Mouse (Mus musculus) adrenal gland, adult (tissue): Measurements from ENCODE around the gene Ormdl2.

Experiments
- DNase-seq, 2 experiments: peaks; one replicate each; pipeline ENCODE4 v3.0.0; 2022 to 2023; ENCODE audit warnings: low spot score in 1 of 2; ENCODE audit not compliant: inconsistent age in 2 of 2

The Ormdl2 gene

GRCm38 (mm10) chr10:128804271-128805091 lies 17.0 kb downstream of the Ormdl2 start, which contains the start of gene Tmem198b:
Tmem198b (minus strand) TSS chr10:128804370.
- DNase-seq: peak; percentile 74 to 93

GRCm38 (mm10) chr10:128803771-128804270 lies 17.6 kb downstream of the Ormdl2 start, which contains the start of gene Dnajc14:
Dnajc14 (plus strand) TSS chr10:128804062.
- DNase-seq: peak; percentile 68 to 87

- DNase-seq: no peak
Measured at GRCm38 (mm10) chr10:128803361-128803760, 18.1 kb downstream of the Ormdl2 start.

- DNase-seq: peak in 1 of 2 experiments; percentile 41
Measured at GRCm38 (mm10) chr10:128802956-128803355, 18.5 kb downstream of the Ormdl2 start.

- DNase-seq: peak in 1 of 2 experiments; percentile 33
Measured at GRCm38 (mm10) chr10:128801981-128802495, 19.4 kb downstream of the Ormdl2 start.

GRCm38 (mm10) chr10:128798676-128799075 lies 22.8 kb downstream of the Ormdl2 start:
- peak in 1 of 2 experiments; percentile 25 for DNase-seq

GRCm38 (mm10) chr10:128795581-128795980 lies 25.9 kb downstream of the Ormdl2 start:
- DNase-seq: no peak

- DNase-seq: no peak
Measured at GRCm38 (mm10) chr10:128794391-128794790, 27.1 kb downstream of the Ormdl2 start.

GRCm38 (mm10) chr10:128793258-128793657 lies 28.2 kb downstream of the Ormdl2 start:
- no peak for DNase-seq

- DNase-seq: no peak
Measured at GRCm38 (mm10) chr10:128792041-128792440, 29.4 kb downstream of the Ormdl2 start.

GRCm38 (mm10) chr10:128790398-128791124 lies 30.9 kb downstream of the Ormdl2 start, which contains the start of gene Mmp19:
Mmp19 (plus strand) TSS chr10:128790910.
- peak; percentile 68 to 90 for DNase-seq

GRCm38 (mm10) chr10:128780200-128780599 lies 41.2 kb downstream of the Ormdl2 start:
- DNase-seq: no peak

GRCm38 (mm10) chr10:128779011-128779795 lies 42.2 kb downstream of the Ormdl2 start:
- peak; percentile 87 to 88 for DNase-seq

GRCm38 (mm10) chr10:128778441-128778840 lies 43.0 kb downstream of the Ormdl2 start:
- DNase-seq: no peak

GRCm38 (mm10) chr10:128773685-128774084 lies 47.8 kb downstream of the Ormdl2 start:
- DNase-seq: no peak

GRCm38 (mm10) chr10:128772895-128773294 lies 48.5 kb downstream of the Ormdl2 start:
- peak in 1 of 2 experiments; percentile 41 for DNase-seq
